Mouse (Mus musculus) T-helper 17 cell (primary cell): ENCODE measurements around the gene Obsl1.

ENCODE experiments used
- in situ Hi-C, 2 experiments: fragments of 300-600 bp; cut with MboI, MseI; formaldehyde crosslinking; loops; 1 replicate in 1 of 2; 2 replicates in 1 of 2; pipeline ENCODE4 v1.15.1; 2025; ENCODE audit warnings: high pct_unique_total_duplicates in 2 of 2

Obsl1 gene

GRCm38 (mm10) chr1:75519576-75519975 is 13.3 kb upstream of the Obsl1 start:
- in situ Hi-C loops: no loop called here

GRCm38 (mm10) chr1:75518427-75518826 is 12.2 kb upstream of the Obsl1 start:
- in situ Hi-C loops: no loop called here

- in situ Hi-C loops: no loop called here
Observed at GRCm38 (mm10) chr1:75517984-75518383, 11.7 kb upstream of the Obsl1 start.

GRCm38 (mm10) chr1:75516703-75517380 is 10.6 kb upstream of the Obsl1 start:
- in situ Hi-C loops: no loop called here

GRCm38 (mm10) chr1:75512550-75512949 is 6.3 kb upstream of the Obsl1 start:
- in situ Hi-C loops: no loop called here

- in situ Hi-C loops: no loop called here
Observed at GRCm38 (mm10) chr1:75511437-75512210, 5.4 kb upstream of the Obsl1 start.

- in situ Hi-C loops: no loop called here
Observed at GRCm38 (mm10) chr1:75510154-75510553, 3.9 kb upstream of the Obsl1 start.

- in situ Hi-C loops: no loop called here
Observed at GRCm38 (mm10) chr1:75509586-75509985, 3.3 kb upstream of the Obsl1 start.

- in situ Hi-C loops: no loop called here
Observed at GRCm38 (mm10) chr1:75507006-75507405, 754 bp upstream of the Obsl1 start, which contains the start of gene Inha. Gene Inha, plus strand, starts transcription at chr1:75507077.

GRCm38 (mm10) chr1:75505159-75505955 is 895 bp downstream of the Obsl1 start:
- in situ Hi-C loops: no loop called here

GRCm38 (mm10) chr1:75504256-75505045 is 1.8 kb downstream of the Obsl1 start:
- in situ Hi-C loops: no loop called here

- in situ Hi-C loops: no loop called here
Observed at GRCm38 (mm10) chr1:75503651-75503980, 2.6 kb downstream of the Obsl1 start.

GRCm38 (mm10) chr1:75502945-75503650 is 3.2 kb downstream of the Obsl1 start:
- in situ Hi-C loops: no loop called here

GRCm38 (mm10) chr1:75501905-75502304 is 4.3 kb downstream of the Obsl1 start:
- in situ Hi-C loops: no loop called here

GRCm38 (mm10) chr1:75499441-75499840 is 6.8 kb downstream of the Obsl1 start:
- in situ Hi-C loops: loop anchor here (10.0 to 25.0 kb wide), 2 partner anchors 445 to 1112 kb away; partner anchors contain the start of genes Ctdsp1 (in 1 of the 2) and Slc11a1 (in 1 of the 2)

- in situ Hi-C loops: loop anchor here (10.0 to 25.0 kb wide), 2 partner anchors 444 to 1112 kb away; partner anchors contain the start of genes Ctdsp1 (in 1 of the 2) and Slc11a1 (in 1 of the 2)
Observed at GRCm38 (mm10) chr1:75498897-75499296, 7.4 kb downstream of the Obsl1 start.

GRCm38 (mm10) chr1:75494878-75495548 is 11.2 kb downstream of the Obsl1 start:
- in situ Hi-C loops: loop anchor here (10.0 to 25.0 kb wide), 2 partner anchors 440 to 1108 kb away; partner anchors contain the start of genes Ctdsp1 (in 1 of the 2) and Slc11a1 (in 1 of the 2)

GRCm38 (mm10) chr1:75492579-75493170 is 13.6 kb downstream of the Obsl1 start:
- in situ Hi-C loops: loop anchor here (10.0 to 25.0 kb wide), 2 partner anchors 438 to 1105 kb away; partner anchors contain the start of genes Ctdsp1 (in 1 of the 2) and Slc11a1 (in 1 of the 2)
